Mouse (Mus musculus): ENCODE measurements around the gene Atp10a. TPM values are rescaled to one million over a fixed set of nuclear protein-coding genes. Genes with fewer than 3 reads are reported as not detected.

The Atp10a gene
- polyA plus RNA-seq, 1 experiment = 6.2 TPM

GRCm38 (mm10) chr7:58786986-58787385 lies 131.0 kb downstream of the Atp10a start:
- WGBS = 71% methylated on average over 4 of the region's 4 CpGs
- TF ChIP-seq POLR2A (IDR thresholded peaks at IDR 0.05; ENCODE audit: borderline replicate concordance, insufficient read depth, low read length) (no peak), CTCF (IDR thresholded peaks at IDR 0.05; ENCODE audit: borderline replicate concordance, insufficient read depth, low read depth, low read length) (no peak)
- DNase-seq = no peak
- Histone ChIP-seq H3K27ac (ENCODE audit: insufficient read depth, low read length) (no peak overlapping the region), H3K27me3 (ENCODE audit: control insufficient read depth, insufficient read depth, low read length) (no peaks in the 10 kb centered on the region), H3K4me1 (ENCODE audit: control insufficient read depth, insufficient read depth, low read length) (no peaks in the 10 kb centered on the region), H3K4me3 (replicated peaks; ENCODE audit: insufficient read depth, low read depth, low read length) (no peak overlapping the region)

- no peak overlapping the region for H3K4me3 ChIP-seq (replicated peaks; ENCODE audit: insufficient read depth, low read depth, low read length)
- no peaks in the 10 kb centered on the region for H3K4me1 ChIP-seq (ENCODE audit: control insufficient read depth, insufficient read depth, low read length)
- H3K27ac ChIP-seq (ENCODE audit: insufficient read depth, low read length) = no peak overlapping the region
- no peak for DNase-seq
- WGBS = 74% methylated on average over 4 of the region's 4 CpGs
- TF ChIP-seq CTCF (IDR thresholded peaks at IDR 0.05; ENCODE audit: borderline replicate concordance, insufficient read depth, low read depth, low read length) (no peak), POLR2A (IDR thresholded peaks at IDR 0.05; ENCODE audit: borderline replicate concordance, insufficient read depth, low read length) (no peak)
- H3K27me3 ChIP-seq (ENCODE audit: control insufficient read depth, insufficient read depth, low read length) = no peaks in the 10 kb centered on the region
Observed at GRCm38 (mm10) chr7:58787585-58787984, 131.6 kb downstream of the Atp10a start.

- Histone ChIP-seq H3K27me3 (ENCODE audit: control insufficient read depth, insufficient read depth, low read length) (no peaks in the 10 kb centered on the region), H3K4me3 (replicated peaks; ENCODE audit: insufficient read depth, low read depth, low read length) (no peak overlapping the region), H3K4me1 (ENCODE audit: control insufficient read depth, insufficient read depth, low read length) (no peaks in the 10 kb centered on the region), H3K27ac (ENCODE audit: insufficient read depth, low read length) (no peak overlapping the region)
- DNase-seq = no peak
- 61% methylated on average over 7 of the region's 7 CpGs for WGBS
- TF ChIP-seq POLR2A (IDR thresholded peaks at IDR 0.05; ENCODE audit: borderline replicate concordance, insufficient read depth, low read length) = no peak
- TF ChIP-seq CTCF (IDR thresholded peaks at IDR 0.05; ENCODE audit: borderline replicate concordance, insufficient read depth, low read depth, low read length) = no peak
Observed at GRCm38 (mm10) chr7:58788424-58789261, 132.7 kb downstream of the Atp10a start.

- Histone ChIP-seq H3K27me3 (ENCODE audit: control insufficient read depth, insufficient read depth, low read length) (no peaks in the 10 kb centered on the region), H3K4me1 (ENCODE audit: control insufficient read depth, insufficient read depth, low read length) (no peaks in the 10 kb centered on the region), H3K27ac (ENCODE audit: insufficient read depth, low read length) (no peak overlapping the region), H3K4me3 (replicated peaks; ENCODE audit: insufficient read depth, low read depth, low read length) (no peak overlapping the region)
- TF ChIP-seq CTCF (IDR thresholded peaks at IDR 0.05; ENCODE audit: borderline replicate concordance, insufficient read depth, low read depth, low read length) = no peak
- TF ChIP-seq POLR2A (IDR thresholded peaks at IDR 0.05; ENCODE audit: borderline replicate concordance, insufficient read depth, low read length) = no peak
- 86% methylated on average over 6 of the region's 6 CpGs for WGBS
- no peak for DNase-seq
Observed at GRCm38 (mm10) chr7:58797281-58797680, 141.3 kb downstream of the Atp10a start.

GRCm38 (mm10) chr7:58800916-58801315 lies 144.9 kb downstream of the Atp10a start:
- Histone ChIP-seq H3K27me3 (ENCODE audit: control insufficient read depth, insufficient read depth, low read length) (no peaks in the 10 kb centered on the region), H3K4me3 (replicated peaks; ENCODE audit: insufficient read depth, low read depth, low read length) (no peak overlapping the region), H3K4me1 (ENCODE audit: control insufficient read depth, insufficient read depth, low read length) (no peaks in the 10 kb centered on the region), H3K27ac (ENCODE audit: insufficient read depth, low read length) (no peak overlapping the region)
- TF ChIP-seq POLR2A (IDR thresholded peaks at IDR 0.05; ENCODE audit: borderline replicate concordance, insufficient read depth, low read length) (no peak), CTCF (IDR thresholded peaks at IDR 0.05; ENCODE audit: borderline replicate concordance, insufficient read depth, low read depth, low read length) (no peak)
- DNase-seq = no peak
- 71% methylated on average over 7 of the region's 7 CpGs for WGBS

GRCm38 (mm10) chr7:58801791-58802190 lies 145.8 kb downstream of the Atp10a start:
- DNase-seq = no peak
- whole genome bisulfite sequencing = 91% methylated on average over 2 of the region's 2 CpGs
- no peak overlapping the region for H3K4me3 ChIP-seq (replicated peaks; ENCODE audit: insufficient read depth, low read depth, low read length)
- TF ChIP-seq CTCF (IDR thresholded peaks at IDR 0.05; ENCODE audit: borderline replicate concordance, insufficient read depth, low read depth, low read length) (no peak), POLR2A (IDR thresholded peaks at IDR 0.05; ENCODE audit: borderline replicate concordance, insufficient read depth, low read length) (no peak)
- no peak overlapping the region for H3K27ac ChIP-seq (ENCODE audit: insufficient read depth, low read length)
- H3K4me1 ChIP-seq (ENCODE audit: control insufficient read depth, insufficient read depth, low read length) = no peaks in the 10 kb centered on the region
- no peaks in the 10 kb centered on the region for H3K27me3 ChIP-seq (ENCODE audit: control insufficient read depth, insufficient read depth, low read length)

- DNase-seq = no peak
- H3K27me3 ChIP-seq (ENCODE audit: control insufficient read depth, insufficient read depth, low read length) = no peaks in the 10 kb centered on the region
- TF ChIP-seq CTCF (IDR thresholded peaks at IDR 0.05; ENCODE audit: borderline replicate concordance, insufficient read depth, low read depth, low read length) = no peak
- no peak for TF ChIP-seq POLR2A (IDR thresholded peaks at IDR 0.05; ENCODE audit: borderline replicate concordance, insufficient read depth, low read length)
- no peak overlapping the region for H3K4me3 ChIP-seq (replicated peaks; ENCODE audit: insufficient read depth, low read depth, low read length)
- 72% methylated on average over 6 of the region's 6 CpGs for WGBS
- H3K4me1 ChIP-seq (ENCODE audit: control insufficient read depth, insufficient read depth, low read length) = no peaks in the 10 kb centered on the region
- H3K27ac ChIP-seq (ENCODE audit: insufficient read depth, low read length) = no peak overlapping the region
Observed at GRCm38 (mm10) chr7:58822147-58822681, 166.2 kb downstream of the Atp10a start.

GRCm38 (mm10) chr7:58824686-58825085 lies 168.7 kb downstream of the Atp10a start:
- 94% methylated on average over 3 of the region's 3 CpGs for WGBS
- TF ChIP-seq POLR2A (IDR thresholded peaks at IDR 0.05; ENCODE audit: borderline replicate concordance, insufficient read depth, low read length) (no peak), CTCF (IDR thresholded peaks at IDR 0.05; ENCODE audit: borderline replicate concordance, insufficient read depth, low read depth, low read length) (no peak)
- Histone ChIP-seq H3K4me1 (ENCODE audit: control insufficient read depth, insufficient read depth, low read length) (no peaks in the 10 kb centered on the region), H3K4me3 (replicated peaks; ENCODE audit: insufficient read depth, low read depth, low read length) (no peak overlapping the region), H3K27ac (ENCODE audit: insufficient read depth, low read length) (no peak overlapping the region), H3K27me3 (ENCODE audit: control insufficient read depth, insufficient read depth, low read length) (no peaks in the 10 kb centered on the region)
- DNase-seq = no peak

Measured in cerebellum, adult 2 months (tissue).